Mouse (Mus musculus) MEL-GATA-1-ER (cell line): ENCODE measurements around the gene Snx5.

Experiments
- DNase-seq: peaks from one replicate; pipeline ENCODE4 v3.0.0-alpha.2; 2012; ENCODE audit warnings: low read depth; ENCODE audit errors: extremely low read depth

The Snx5 gene

DNA sequence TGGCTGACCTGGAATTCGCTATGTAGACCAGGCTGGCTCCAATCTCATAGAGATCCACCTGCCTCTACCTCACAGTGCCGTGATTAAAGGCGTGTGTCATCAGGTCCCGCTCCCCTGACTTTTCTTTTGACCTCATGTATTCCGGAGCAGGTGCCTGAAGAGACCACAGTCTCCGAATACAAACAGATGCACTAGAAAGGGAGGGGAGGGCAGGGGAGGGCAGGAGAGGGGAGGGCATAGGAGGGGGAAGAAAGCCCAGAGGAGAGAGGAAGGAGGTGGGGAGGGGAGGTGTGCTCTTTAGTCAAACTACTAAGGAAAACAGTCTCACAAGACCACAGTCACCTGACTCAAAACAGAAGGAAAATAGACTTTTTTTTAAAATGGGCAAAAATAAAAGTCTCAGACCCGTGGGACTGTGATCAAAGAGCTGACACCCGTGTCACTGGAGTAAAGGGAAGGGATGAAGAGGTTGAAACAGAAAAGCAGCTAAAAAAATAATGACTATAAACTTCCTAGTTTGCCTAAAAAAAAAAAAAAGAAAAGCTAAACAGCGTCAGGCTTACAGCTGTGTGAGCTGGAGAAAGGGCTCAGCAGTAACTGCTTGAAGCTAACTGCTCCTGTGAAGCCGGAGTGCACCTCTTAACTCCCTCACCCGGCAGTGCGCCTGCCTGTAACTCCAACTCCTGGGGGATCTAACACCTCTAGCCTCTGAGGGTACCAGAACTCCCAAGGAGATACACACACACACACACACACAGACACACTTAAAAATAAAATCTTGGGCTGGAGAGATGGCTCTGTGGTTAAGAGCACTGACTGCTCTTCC lies 42.0 kb downstream of the Snx5 start:
- no peak for DNase-seq

DNA sequence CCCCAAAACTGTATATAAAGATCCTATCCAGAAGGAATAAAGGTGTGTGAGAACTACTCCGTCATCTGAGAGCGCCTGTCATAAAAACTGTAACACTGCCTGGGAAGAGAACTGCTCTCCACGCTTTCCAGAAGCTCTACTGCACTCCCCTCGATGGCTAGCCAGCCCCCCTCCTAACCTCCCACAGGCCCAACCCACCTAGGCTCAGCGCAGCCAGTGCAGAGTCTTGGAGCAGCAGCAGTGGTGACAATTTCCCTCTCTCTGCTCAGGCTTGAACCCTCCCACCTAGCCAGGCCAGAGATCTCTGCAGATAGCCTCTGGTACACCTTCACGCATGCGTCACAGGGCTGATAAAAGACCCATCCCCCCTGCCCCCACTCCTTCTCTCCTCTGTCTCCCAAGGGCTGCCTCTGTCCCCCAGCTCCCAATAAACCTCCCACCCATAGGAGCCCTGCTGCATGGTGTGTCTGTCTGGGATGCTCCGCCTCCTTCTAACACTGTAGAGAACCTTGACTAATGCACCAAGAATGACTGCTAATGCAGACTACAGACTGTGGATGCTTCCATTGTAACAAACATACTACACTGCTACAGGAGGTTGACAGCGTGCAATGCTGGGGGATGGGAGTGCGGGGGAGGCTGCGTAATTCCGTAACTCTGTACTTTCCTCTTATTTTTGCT lies 43.7 kb downstream of the Snx5 start:
- no peak for DNase-seq

DNA sequence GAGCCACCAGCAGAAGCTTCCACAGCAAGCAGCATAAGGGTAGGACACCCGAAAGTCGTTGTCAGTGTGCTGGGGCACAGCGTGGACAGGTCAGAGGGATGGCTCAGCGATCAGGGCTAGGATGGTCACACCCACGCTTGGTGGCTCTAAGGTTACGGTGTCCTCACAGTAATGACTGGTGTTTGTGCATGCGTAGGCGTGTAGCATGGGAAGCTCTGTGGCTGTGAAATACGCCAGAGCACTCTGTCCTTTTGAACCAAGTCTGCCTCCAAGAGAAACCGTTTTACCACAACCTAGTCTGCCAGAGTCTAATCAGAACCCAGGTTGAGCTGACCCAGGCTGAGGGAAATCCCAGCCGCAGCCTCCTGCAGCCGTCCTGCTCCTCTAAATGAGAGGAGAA lies 46.4 kb downstream of the Snx5 start:
- DNase-seq = no peak

DNA sequence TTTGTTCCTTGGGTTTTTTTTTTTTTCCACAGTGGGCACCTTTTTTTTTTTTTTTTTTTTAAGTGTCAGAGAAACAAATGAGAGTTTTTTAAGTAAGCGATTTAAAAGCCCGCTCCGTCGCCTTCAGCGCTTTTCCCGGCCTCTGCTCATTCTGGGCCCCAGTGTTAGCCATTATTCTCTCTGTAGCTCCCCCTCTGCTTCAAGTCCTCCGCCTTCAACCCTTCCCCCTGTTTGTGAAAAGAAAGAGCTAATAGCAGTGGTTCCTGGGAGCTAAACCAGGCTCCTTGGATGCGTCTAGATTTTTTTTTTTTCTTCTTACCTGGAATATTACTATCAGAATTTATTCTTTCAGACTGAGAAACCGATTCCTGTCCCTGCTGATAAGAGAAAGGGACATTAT lies 55.1 kb downstream of the Snx5 start:
- DNase-seq = no peak

DNA sequence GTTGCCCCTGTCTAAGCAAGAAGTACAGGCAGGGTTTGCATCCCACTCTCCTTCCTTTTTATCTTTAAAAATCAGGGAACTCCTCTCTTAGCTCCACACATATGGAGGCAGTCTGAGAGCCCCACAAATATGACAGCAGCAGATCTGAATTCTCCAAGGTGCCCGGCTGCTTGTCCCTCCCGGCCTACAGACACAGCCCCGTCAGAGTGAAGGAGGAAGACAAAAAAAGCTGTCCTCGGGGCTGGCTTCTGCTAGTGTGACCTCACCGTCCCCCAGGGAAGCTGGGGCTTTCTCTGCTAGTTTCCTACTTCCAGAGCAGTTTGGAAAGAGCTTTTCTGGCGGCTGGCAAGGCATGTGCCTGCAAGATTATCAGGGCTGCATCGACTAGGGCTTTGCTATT lies 55.5 kb downstream of the Snx5 start:
- no peak for DNase-seq

DNA sequence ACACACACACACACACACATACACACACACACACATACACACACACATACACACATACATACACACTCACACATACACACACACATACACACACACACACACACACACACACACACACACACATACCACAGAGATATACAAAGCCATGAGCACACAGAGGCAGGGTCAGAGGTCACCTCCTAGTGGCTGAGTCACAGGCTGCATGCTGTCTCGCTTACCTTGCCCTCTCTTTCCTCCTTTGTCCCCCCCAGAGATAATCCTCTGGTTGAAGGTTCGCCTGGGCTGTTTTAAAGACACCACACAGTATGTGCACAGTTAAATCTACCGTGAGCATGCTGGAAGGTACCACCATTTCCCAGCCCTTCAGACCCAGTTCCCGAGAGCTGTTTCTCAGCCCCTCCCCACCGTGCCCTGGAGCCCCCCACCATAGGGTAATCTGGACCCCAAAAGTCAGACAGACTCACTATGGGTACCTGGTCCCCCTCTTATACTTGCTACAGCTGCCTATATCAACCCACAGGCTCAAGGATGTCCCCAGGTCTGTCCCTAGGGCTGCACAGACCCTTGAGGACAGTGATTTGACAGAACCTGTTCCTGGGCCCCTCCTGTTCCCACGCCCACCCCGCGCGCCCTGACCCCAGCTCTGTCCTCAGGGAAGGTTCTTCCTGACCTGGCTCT lies 56.1 kb downstream of the Snx5 start:
- DNase-seq = no peak

DNA sequence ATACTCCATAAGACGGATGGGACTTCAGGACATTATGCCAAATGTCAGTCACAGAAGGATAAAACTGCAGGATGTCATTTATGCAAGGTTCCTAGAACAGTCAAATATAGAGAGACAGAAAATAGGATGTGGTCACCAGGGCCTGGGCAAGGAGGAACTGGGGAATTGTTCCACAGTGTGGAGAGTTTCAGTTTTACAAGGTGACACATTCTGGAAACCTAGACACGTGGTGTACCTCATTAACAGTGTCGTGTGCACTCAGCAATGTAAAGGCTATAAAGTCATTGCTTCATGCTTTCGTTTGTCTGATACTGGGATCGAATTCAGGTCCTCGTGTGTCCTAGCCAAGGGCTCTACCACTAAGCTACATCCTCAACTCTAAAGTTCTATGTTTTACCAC lies 56.9 kb downstream of the Snx5 start:
- no peak for DNase-seq

DNA sequence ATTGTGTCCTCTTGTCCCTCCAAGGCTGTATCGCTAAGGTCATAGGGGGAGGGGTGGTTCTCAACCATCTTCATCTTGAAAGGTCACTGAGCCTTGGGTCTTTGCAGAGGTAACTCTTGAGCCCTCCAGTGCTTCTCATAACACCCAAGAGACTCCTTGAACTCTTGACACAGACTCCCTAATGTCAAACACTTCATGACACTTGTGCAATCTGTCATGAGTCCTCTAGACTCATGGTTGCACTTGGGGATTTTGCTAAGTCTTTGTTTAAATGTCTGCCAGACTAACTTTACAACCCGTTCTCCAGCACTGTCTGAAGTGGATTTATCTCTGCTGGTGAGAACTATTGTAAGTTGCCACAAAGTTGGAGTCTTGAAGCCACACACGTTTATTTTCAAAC lies 61.3 kb downstream of the Snx5 start:
- DNase-seq = no peak

DNA sequence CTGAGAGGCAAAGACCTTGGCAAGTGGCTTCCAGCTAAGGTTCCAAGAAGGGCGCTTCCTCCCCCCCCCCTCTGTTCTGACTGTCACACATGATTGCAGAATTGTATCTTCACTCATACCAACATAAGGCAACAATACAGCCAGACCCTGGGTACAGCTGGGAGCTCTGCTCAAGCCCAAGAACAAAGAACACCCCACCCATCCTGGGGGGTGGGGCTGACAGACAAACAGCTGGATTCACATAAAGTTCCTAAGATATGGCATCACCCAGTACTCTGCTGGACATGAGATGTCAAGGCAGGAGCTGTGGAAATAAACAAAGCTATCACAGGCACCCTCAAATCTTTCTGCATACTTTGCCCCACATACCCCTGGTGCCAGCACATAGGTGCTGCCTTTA lies 63.3 kb downstream of the Snx5 start:
- DNase-seq = no peak

DNA sequence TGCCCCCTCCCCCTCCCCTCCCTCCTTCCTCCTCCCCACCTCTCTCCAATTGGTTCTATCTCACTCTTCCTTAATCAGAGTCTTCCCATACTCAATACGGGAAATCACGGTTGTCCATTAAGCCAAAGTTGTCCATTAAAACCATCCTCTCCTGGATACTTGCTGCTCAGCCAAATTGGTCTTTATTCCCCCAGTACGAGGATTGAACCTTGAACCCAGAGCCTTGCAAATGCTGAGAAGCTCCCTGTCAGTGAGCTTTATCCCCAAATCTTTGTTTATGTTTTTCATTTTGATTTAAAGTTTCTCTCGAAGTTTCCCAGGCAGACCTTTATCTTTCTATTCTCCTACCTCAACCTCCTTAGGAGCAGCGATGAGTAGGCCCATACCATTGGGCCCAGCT lies 67.7 kb downstream of the Snx5 start:
- DNase-seq = no peak

DNA sequence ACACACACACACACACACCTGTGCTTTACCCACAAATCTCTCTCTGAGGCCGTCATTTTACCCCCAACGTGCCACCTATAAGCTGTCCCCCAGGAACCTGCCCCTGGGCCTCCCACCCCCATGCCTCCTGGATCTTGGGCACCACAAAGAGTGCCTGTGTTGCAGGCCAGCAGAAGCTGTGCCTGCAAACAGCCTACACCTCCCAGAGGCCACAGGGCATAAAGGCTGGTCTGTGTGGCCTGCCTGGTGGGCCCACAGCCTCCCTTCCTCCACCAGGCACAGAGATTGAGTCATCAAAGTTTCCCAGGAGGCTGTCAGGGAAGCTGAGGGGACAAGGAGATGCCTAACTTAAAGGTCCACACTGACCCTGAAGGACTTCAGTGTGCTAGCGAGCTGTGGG lies 68.1 kb downstream of the Snx5 start:
- DNase-seq = no peak

DNA sequence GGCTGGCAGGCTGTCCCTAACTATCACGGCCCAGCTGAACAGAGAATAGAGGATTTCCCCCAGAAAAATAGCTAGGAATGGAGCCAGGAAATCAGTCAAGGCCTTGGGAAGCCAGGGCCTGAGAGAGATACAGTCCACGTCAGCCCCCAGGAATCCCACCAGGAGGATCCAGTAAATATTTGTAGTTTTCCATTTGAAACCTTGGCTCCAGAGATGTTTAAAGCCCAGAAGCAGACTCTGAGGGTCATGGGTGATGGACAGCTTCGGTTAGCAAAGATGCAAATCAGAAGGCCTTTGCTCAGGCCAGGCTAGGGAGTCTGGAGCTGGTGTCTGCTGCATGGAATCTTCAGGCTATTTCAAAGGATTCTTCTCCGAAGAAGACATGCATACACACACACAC lies 68.6 kb downstream of the Snx5 start:
- no peak for DNase-seq
